Mouse (Mus musculus): ENCODE measurements around the gene Sh3pxd2a.

The Sh3pxd2a gene

GRCm38 (mm10) chr19:47224743-47225142 is 239.5 kb downstream of the Sh3pxd2a start:
- no peak for DNase-seq

- no peak for DNase-seq
These were observed 241.2 kb downstream of the Sh3pxd2a start for GRCm38 (mm10) chr19:47222841-47223557.

GRCm38 (mm10) chr19:47222154-47222840 is 241.9 kb downstream of the Sh3pxd2a start:
- no peak for DNase-seq

- no peak for DNase-seq
These were observed 242.6 kb downstream of the Sh3pxd2a start for GRCm38 (mm10) chr19:47221500-47222153.

- no peak for DNase-seq
These were observed 243.2 kb downstream of the Sh3pxd2a start for GRCm38 (mm10) chr19:47221006-47221405.

- no peak for DNase-seq
These were observed 244.0 kb downstream of the Sh3pxd2a start for GRCm38 (mm10) chr19:47220232-47220631.

GRCm38 (mm10) chr19:47219622-47220021 is 244.6 kb downstream of the Sh3pxd2a start:
- no peak for DNase-seq

GRCm38 (mm10) chr19:47216766-47217165 is 247.4 kb downstream of the Sh3pxd2a start:
- DNase-seq = no peak

GRCm38 (mm10) chr19:47213470-47213869 is 250.7 kb downstream of the Sh3pxd2a start:
- no peak for DNase-seq

- no peak for DNase-seq
These were observed 251.8 kb downstream of the Sh3pxd2a start for GRCm38 (mm10) chr19:47212401-47212800.

- DNase-seq = no peak
These were observed 252.4 kb downstream of the Sh3pxd2a start for GRCm38 (mm10) chr19:47211609-47212312.

- no peak for DNase-seq
These were observed 253.8 kb downstream of the Sh3pxd2a start for GRCm38 (mm10) chr19:47210432-47210831.
